Mouse (Mus musculus) kidney, postnatal 4 days (tissue): ENCODE measurements at regions not wholly inside any gene's neighbourhood (a gene's known extent, or its start where the extent isn't known, plus 50 kb on each side); places are given as distances from the start of the nearest gene placed in this dataset.
A peak's percentile ranks its signal among the peaks of the same experiment; 100 is the strongest.

Experiments
- DNase-seq, 2 experiments: peaks; one replicate each; pipeline ENCODE4 v3.0.0; 2021; ENCODE audit warnings: mixed read lengths in 2 of 2

DNA sequence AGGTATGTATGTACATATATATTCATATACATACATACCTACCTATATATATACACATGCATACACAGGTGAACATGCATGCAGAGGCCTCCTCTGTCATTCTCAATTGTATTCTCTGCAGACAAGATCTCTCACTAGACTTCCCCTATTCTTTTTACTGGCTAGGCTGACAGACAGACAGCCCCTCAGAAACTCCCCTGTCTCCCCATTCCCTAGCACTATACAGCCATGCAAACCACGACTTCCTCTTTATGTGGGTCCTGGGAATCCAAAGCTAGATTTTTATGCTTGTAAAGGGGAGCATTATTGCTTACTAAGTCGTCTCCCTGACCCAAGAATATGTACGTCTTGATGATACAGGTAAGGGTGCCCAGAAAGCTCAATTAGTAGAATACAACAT is 86.9 kb downstream of the Fam124b start:
- no peak for DNase-seq

DNA sequence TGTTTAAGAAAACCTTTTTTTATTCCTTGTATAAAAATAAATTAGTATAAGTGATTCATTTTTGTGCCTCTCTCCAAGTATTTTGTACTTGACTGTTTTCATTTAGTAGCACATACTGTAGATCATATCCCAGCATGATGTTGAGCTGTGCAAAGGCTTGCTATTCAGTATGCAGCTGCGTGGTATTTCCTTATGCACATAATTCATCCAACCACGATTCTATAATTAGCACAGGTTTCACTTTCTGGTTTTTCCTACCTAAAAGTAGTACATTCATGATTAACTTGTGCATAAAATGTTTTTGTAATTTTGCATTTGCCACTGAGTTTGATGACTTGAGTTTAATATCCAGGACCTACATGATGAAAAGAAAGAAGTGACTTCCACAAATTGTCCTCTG is 94.3 kb downstream of the Fam124b start:
- DNase-seq, result no peak

GRCm38 (mm10) chr1:80115913-80116312 is 102.4 kb downstream of the Fam124b start:
- no peak for DNase-seq

- DNase-seq, result no peak
Observed at GRCm38 (mm10) chr1:80107747-80108476, 110.4 kb downstream of the Fam124b start.

- DNase-seq, result peak in 1 of 2 experiments; percentile 17
Observed at GRCm38 (mm10) chr1:80106269-80106668, 112.0 kb downstream of the Fam124b start.

DNA sequence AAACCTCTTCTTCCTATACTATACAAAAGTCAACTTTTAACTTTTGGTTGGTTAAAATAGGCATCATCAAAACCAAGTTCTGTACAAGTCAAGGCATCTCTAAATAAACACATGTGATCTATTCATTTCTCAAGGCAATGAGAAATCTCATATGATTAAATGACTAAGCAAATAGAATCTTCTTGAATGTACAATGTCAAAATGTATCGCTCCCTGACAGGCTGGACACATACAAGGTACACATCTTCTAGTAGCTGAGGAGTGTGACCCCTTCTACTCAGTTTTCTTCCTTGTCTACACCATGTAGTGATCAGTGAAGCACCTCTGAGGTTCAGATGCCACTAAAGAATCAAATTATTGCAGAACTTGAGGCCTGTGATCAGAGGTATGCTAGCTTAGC is 120.0 kb downstream of the Fam124b start:
- no peak for DNase-seq

DNA sequence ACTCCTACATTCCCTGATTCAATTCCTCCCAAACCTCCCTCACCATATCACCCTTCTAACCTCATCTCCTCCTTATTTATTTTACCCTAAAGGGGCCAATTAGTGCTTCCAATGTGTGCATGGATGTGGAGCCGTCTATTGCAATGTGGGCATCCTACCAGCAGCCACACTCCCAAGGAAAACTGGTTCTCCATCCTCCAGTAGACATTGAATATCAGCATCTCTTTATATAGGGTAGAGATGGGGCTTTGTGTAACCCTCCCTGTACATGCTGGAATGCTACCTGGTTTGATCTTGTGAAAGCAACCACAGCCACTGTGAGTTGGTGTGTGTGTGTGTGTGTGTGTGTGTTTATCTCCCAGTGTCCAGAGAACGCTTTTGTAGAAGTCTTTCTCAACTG is 126.5 kb downstream of the Fam124b start:
- no peak for DNase-seq

- peak; percentile 9 to 11 for DNase-seq
Observed at GRCm38 (mm10) chr1:80091350-80091749, 126.9 kb downstream of the Fam124b start.

- DNase-seq, result no peak
Observed at GRCm38 (mm10) chr1:80088651-80089050, 129.6 kb downstream of the Fam124b start.

- DNase-seq, result no peak
Observed at GRCm38 (mm10) chr1:80076357-80076756, 141.9 kb downstream of the Fam124b start.

DNA sequence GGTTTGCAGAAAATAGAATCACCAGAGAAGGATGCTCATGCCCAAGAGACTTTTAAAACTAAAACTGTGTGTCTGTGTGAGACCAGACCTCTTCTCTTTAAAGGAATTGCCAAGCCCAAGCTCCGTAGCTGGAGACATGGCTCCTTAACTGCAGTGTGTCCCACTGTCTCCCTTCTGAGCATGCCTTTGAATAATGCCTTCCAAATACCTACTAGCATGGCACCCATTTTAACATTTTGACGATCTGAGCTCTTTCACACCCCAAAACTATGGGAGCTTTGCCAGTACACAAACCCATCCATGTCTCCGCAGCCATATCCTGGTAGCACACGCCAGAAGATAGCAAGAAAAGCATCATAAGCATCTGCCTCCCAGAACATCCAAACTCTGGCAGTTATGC is 143.9 kb downstream of the Fam124b start:
- DNase-seq, result no peak

GRCm38 (mm10) chr1:80073950-80074349 is 144.3 kb downstream of the Fam124b start:
- no peak for DNase-seq

DNA sequence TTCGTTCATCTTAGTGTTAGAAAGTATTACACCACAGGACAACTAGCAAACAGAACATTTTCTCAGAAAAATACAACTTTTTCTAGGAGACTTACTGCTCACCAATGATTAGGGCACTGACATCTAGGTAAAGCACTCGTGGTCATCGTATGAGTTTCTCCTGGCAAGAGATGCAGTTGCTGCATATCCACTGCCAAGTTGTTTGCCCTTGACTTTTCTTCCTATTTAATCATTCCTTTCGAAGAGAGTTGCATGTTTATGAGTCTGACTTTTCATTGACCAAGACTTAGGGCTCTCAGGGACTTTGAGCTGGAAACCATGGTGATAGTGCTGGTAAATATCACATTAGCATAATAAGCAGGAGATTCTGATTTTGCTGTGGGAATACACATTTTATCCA is 149.1 kb downstream of the Fam124b start:
- DNase-seq, result no peak

GRCm38 (mm10) chr1:80062121-80062520 is 156.2 kb downstream of the Fam124b start:
- no peak for DNase-seq

DNA sequence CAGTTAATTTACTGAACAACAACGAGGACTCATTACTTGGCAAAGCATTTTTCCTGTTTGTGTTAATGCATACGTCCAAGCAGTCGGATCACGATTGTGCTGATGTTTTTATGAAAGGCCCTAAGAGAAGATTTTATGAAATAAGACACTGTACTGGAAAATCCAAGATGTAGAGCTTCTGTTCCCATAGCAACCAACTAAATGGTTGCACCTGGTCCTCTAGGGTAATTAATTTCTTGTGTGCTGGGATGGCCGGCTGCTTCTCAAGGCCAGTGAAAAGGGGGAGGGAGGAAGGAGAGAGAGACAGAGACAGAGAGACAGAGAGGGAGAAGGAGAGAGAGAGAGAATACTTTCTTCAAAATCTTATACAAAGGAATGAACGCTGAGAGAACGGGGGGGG is 156.6 kb downstream of the Fam124b start:
- no peak for DNase-seq

DNA sequence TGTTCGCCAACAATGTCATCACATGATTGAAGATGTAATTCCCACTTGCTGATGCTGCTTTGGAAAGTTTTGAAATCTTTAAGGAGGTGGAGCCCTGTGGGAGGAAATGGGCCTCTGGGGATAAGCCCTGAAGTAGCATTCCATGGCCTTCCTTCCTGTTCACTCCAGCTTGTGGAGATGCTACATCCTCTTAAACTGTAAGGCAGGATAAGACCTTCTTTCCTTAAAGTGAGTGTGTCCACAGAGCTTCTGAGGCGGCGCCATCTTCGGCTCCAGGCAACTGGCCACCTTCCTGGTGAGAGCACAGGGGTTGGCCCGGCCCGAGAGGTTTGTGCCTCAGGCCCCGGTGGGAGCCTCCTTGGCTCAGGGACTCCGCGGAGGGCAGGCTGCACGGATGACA is 173.1 kb downstream of the Fam124b start:
- no peak for DNase-seq

DNA sequence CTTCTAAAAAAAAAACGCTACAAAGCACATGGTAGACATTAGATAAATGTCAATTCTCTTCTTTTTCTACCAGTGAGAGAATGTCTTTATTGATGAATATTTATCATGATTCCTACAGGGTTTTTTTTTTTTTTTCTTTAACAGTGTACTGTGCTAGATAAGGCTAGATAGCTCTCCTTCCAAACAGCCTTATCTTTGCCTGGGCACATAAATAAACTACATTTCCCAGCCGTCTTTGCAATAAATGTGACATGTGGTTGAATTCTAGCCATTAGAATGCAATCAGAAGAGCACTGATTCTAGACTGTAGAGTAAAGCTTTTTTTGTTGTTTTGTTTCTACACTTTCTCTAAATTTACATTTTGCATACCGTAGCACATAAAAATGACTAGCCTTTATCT is 177.9 kb downstream of the Fam124b start:
- no peak for DNase-seq

DNA sequence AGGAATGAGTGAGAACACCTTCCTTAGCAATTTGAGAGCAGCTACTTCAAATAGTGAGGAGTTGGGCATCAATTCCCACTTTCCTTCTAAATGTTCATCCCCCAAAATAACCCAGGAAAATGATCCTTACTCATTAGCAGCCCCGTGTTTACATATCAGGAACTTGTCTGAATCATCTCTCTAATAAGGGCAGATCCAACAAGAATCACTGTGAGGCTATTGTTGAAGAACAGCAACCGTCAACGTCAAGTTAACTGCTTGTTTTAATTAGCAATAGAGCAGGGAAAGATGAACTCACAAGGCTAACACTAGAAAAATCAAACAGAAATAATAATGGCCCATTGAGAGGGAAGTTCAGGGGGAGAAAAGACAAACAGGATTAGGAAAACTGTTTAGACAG is 178.4 kb downstream of the Fam124b start:
- no peak for DNase-seq

GRCm38 (mm10) chr1:80039161-80039560 is 178.2 kb upstream of the Serpine2 start:
- no peak for DNase-seq

DNA sequence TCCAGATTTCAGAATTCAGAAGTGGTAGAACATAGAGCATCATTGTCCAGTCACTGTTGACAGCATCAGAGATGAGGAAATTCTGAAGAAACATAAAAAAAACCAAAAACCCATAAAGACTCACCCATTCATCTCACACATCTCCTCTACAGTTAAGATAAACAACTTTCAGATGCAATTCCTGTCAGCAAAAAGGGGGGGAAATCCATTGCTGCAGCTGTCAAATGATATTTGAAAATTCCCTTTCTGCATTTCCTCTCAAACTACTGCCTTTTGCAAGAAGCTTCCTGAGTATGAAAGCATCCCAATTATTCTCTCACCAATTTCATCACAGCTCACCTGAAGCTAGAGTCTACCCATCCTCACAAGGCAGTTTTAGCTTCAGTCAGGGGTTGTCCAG is 177.1 kb upstream of the Serpine2 start:
- DNase-seq, result no peak

- DNase-seq, result no peak
Observed at GRCm38 (mm10) chr1:80036436-80036835, 175.5 kb upstream of the Serpine2 start.

DNA sequence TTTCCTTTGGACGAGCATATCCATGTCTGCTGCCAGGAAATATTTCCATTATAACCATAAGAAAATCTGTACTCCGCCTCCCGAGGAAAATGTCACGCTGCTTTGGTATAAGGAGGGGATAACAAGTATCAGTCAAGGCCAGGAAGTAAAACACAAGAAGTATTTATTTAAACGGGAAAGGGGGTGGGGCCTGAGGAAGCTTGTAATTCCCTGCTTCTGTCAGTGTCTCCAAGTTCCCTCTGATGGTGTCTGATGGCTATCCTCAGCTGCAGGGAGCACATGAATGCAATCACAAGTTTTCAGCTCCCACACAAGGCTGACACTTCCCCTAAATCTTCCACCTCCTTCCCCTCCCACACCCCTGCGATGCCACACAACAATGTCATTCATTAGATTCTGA is 172.5 kb upstream of the Serpine2 start:
- peak; percentile 11 to 35 for DNase-seq

DNA sequence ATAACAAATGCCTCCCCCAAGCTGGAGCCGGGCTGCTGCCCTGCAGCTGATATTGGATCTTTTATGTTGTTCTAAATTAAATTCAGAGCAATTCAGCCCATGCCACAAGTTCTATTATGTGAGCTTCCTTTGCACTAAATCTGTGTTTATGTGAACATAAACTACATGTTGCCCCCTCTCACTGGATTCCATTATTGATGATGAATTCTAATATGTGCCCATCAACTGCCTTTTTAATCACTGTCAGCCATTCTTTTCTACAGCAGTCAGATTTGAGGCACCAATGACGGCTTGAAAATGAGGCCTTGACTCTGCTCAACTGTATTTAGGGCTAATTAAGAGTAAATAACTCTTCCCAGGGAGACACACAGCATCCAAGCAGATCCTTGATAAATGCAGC is 172.1 kb upstream of the Serpine2 start:
- DNase-seq, result no peak

DNA sequence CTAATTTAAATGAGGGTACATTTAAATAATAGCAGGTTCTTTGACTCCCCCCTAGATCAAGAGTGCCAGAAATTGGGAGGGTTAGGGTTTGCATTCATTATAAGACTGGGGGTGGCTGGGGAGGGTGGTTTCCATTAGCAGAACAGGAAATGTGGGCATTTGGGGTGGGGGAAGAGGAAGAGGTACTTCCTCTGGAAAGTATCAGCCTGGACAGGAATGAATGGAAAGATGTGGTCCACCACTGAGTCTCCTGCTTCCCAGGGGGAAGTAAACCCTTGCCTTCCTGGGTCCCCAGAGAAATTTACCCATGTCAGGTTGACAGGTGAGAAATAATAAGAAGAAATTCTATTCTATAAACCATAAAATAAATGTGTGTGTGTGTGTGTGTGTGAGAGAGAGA is 171.5 kb upstream of the Serpine2 start:
- no peak for DNase-seq

DNA sequence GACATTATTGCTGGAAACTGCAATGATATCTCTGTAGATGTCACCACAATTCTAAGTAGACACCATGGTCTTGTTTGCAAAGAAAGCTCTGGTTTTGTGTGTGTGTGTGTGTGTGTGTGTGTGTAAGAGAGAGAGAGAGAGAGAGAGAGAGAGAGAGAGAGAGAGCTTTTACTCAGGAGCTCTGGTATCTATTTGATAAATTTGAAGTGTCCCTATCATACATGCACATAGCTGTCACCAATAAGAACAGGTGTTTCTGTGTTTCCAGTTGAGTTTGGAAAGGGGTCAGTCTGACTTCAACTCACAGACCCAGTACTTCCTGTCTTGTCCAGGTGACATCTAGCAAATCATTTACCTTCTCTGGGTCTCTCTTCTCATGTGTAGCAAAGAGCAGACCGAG is 169.7 kb upstream of the Serpine2 start:
- no peak for DNase-seq
